Mouse (Mus musculus) urinary bladder, postnatal 25 days (tissue): ENCODE measurements around the gene Vsx2.

Source experiments
- DNase-seq: peaks from one replicate; pipeline ENCODE4 v3.0.0; 2022; ENCODE audit warnings: low spot score

Vsx2 gene

GRCm38 (mm10) chr12:84572341-84572720, 2.8 kb downstream of the Vsx2 start:
- DNase-seq, result no peak

GRCm38 (mm10) chr12:84573094-84573493, 3.5 kb downstream of the Vsx2 start:
- no peak for DNase-seq

- DNase-seq, result no peak
Measured at GRCm38 (mm10) chr12:84577768-84578439, 8.3 kb downstream of the Vsx2 start.

GRCm38 (mm10) chr12:84578440-84578770, 8.8 kb downstream of the Vsx2 start:
- DNase-seq, result no peak

- DNase-seq, result no peak
Measured at GRCm38 (mm10) chr12:84581285-84581684, 11.7 kb downstream of the Vsx2 start.

GRCm38 (mm10) chr12:84589825-84590761, 20.5 kb downstream of the Vsx2 start:
- peak; percentile 97 for DNase-seq

- no peak for DNase-seq
Measured at GRCm38 (mm10) chr12:84598324-84598723, 28.8 kb downstream of the Vsx2 start.

GRCm38 (mm10) chr12:84604001-84604400, 34.4 kb downstream of the Vsx2 start:
- no peak for DNase-seq

GRCm38 (mm10) chr12:84605860-84606259, 36.3 kb downstream of the Vsx2 start:
- peak; percentile 31 for DNase-seq

GRCm38 (mm10) chr12:84611718-84612117, 42.2 kb downstream of the Vsx2 start:
- DNase-seq, result no peak

- no peak for DNase-seq
Measured at GRCm38 (mm10) chr12:84612518-84612917, 43.0 kb downstream of the Vsx2 start.

GRCm38 (mm10) chr12:84614001-84614400, 44.4 kb downstream of the Vsx2 start:
- no peak for DNase-seq

GRCm38 (mm10) chr12:84614524-84614923, 45.0 kb downstream of the Vsx2 start:
- peak; percentile 18 for DNase-seq

- peak; percentile 83 for DNase-seq
Measured at GRCm38 (mm10) chr12:84616977-84617630, 47.5 kb downstream of the Vsx2 start, which contains the start of gene Abcd4. Gene Abcd4, minus strand, starts transcription at chr12:84617413.

- no peak for DNase-seq
Measured at GRCm38 (mm10) chr12:84617663-84618062, 48.1 kb downstream of the Vsx2 start.

- DNase-seq, result no peak
Measured at GRCm38 (mm10) chr12:84620975-84621374, 51.4 kb downstream of the Vsx2 start.

- no peak for DNase-seq
Measured at GRCm38 (mm10) chr12:84624601-84625000, 55.0 kb downstream of the Vsx2 start.

- DNase-seq, result no peak
Measured at GRCm38 (mm10) chr12:84625116-84625515, 55.6 kb downstream of the Vsx2 start.

GRCm38 (mm10) chr12:84631867-84632266, 62.3 kb downstream of the Vsx2 start:
- no peak for DNase-seq

- no peak for DNase-seq
Measured at GRCm38 (mm10) chr12:84640253-84640652, 70.7 kb downstream of the Vsx2 start.

GRCm38 (mm10) chr12:84640654-84641053, 71.1 kb downstream of the Vsx2 start, which contains the start of gene Vrtn:
Gene Vrtn, plus strand, starts transcription at chr12:84641019.
- no peak for DNase-seq
